ENCODE assay signal across 8 mouse cellular contexts in genomic region chr9:107986376-107986775, GRCm38 (mm10). TPM values are rescaled to one million over a fixed set of nuclear protein-coding genes. Genes with fewer than 3 reads are reported as not detected.
DNase-seq lines count a peak whose midpoint lies in the region; ATAC-seq and TF ChIP-seq lines count a peak whose summit lies in the region.

No protein-coding gene starts in this region.

- 0 out of 2 replicates have a peak, but pooled peaks have one; percentile 11 for ATAC-seq in heart, embryonic 16.5 days (replicated peaks; ENCODE audit: extremely low read depth, insufficient read depth, low FRiP score)
- ATAC-seq in liver, postnatal 0 days = peak; percentile 11; the same call in 1 of the 2 replicates
- peak; percentile 80 for ATAC-seq in neural tube, embryonic 13.5 days (ENCODE audit: low read depth)

- TF ChIP-seq EP300 in liver, postnatal 0 days (IDR thresholded peaks at IDR 0.05; ENCODE audit: low read depth) = no peak

- no peaks in the 10 kb centered on the region for H3K9me3 ChIP-seq in forebrain, embryonic 10.5 days
- H3K9me3 ChIP-seq in heart, embryonic 16.5 days (replicated peaks; ENCODE audit: control insufficient read depth, low read length) = no peaks in the 10 kb centered on the region
- H3K9me3 ChIP-seq in liver, postnatal 0 days (ENCODE audit: low read length) = no peaks in the 10 kb centered on the region
- no peaks in the 10 kb centered on the region for H3K9me3 ChIP-seq in neural tube, embryonic 13.5 days

- H3K36me3 ChIP-seq in forebrain, embryonic 10.5 days (replicated peaks) = no peaks in the 10 kb centered on the region
- no peaks in the 10 kb centered on the region for H3K36me3 ChIP-seq in heart, embryonic 16.5 days (ENCODE audit: control insufficient read depth, insufficient read depth)
- H3K36me3 ChIP-seq in liver, postnatal 0 days (replicated peaks; ENCODE audit: insufficient read depth, low read length) = peaks cover 25% of the 10 kb centered on the region
- no peaks in the 10 kb centered on the region for H3K36me3 ChIP-seq in neural tube, embryonic 13.5 days

- H3K4me1 ChIP-seq in forebrain, embryonic 10.5 days = peaks cover 63% of the 10 kb centered on the region
- H3K4me1 ChIP-seq in heart, embryonic 16.5 days (ENCODE audit: control insufficient read depth, insufficient read depth, low read length) = peaks cover 40% of the 10 kb centered on the region
- H3K4me1 ChIP-seq in liver, postnatal 0 days (ENCODE audit: insufficient read depth) = peaks cover 40% of the 10 kb centered on the region
- H3K4me1 ChIP-seq in neural tube, embryonic 13.5 days (replicated peaks) = peaks cover 40% of the 10 kb centered on the region

- DNase-seq in CD4-positive, CD25-positive, alpha-beta regulatory T cell, adult 2 months (ENCODE audit: low read depth, low spot score) = peak; percentile 83
- peak; percentile 89 for DNase-seq in brain, adult 2 months (ENCODE audit: low read depth, low spot score)
- DNase-seq in forebrain, embryonic 10.5 days (ENCODE audit: extremely low spot score, low spot score) = peak; percentile 82
- DNase-seq in kidney, postnatal 25 days = peak; percentile 86 to 87
- peak; percentile 85 for DNase-seq in liver, postnatal 0 days
- DNase-seq in testis, postnatal 10 days (ENCODE audit: low spot score) = peak; percentile 84

- H3K4me2 ChIP-seq in heart, embryonic 16.5 days (ENCODE audit: low read depth, low read length) = peak overlapping the region; percentile 88
- H3K4me2 ChIP-seq in liver, postnatal 0 days (ENCODE audit: low read depth, low read length) = peak overlapping the region; percentile 87
- H3K4me2 ChIP-seq in neural tube, embryonic 13.5 days = peak overlapping the region; percentile 82

- peak overlapping the region; percentile 88 for H3K27ac ChIP-seq in forebrain, embryonic 10.5 days
- peak overlapping the region; percentile 99 for H3K27ac ChIP-seq in heart, embryonic 16.5 days (ENCODE audit: low read length)
- peak overlapping the region; percentile 95 for H3K27ac ChIP-seq in liver, postnatal 0 days (ENCODE audit: low read depth)
- H3K27ac ChIP-seq in neural tube, embryonic 13.5 days (replicated peaks) = peak overlapping the region; percentile 38

- H3K9ac ChIP-seq in heart, embryonic 16.5 days (ENCODE audit: low read length) = peak overlapping the region; percentile 81
- peak overlapping the region; percentile 83; the same call in 1 of the 2 replicates for H3K9ac ChIP-seq in liver, postnatal 0 days (replicated peaks)
- no peak overlapping the region for H3K9ac ChIP-seq in neural tube, embryonic 13.5 days

- TF ChIP-seq CTCF in liver, postnatal 0 days (IDR thresholded peaks at IDR 0.05; ENCODE audit: low read depth) = peak; percentile 93

- H3K27me3 ChIP-seq in forebrain, embryonic 10.5 days (ENCODE audit: poor library complexity, severe bottlenecking) = peaks cover 35% of the 10 kb centered on the region
- no peaks in the 10 kb centered on the region for H3K27me3 ChIP-seq in heart, embryonic 16.5 days (ENCODE audit: control insufficient read depth, insufficient read depth, low read length)
- no peaks in the 10 kb centered on the region for H3K27me3 ChIP-seq in liver, postnatal 0 days (ENCODE audit: insufficient read depth, low read length)
- peaks cover 31% of the 10 kb centered on the region for H3K27me3 ChIP-seq in neural tube, embryonic 13.5 days

- H3K4me3 ChIP-seq in forebrain, embryonic 10.5 days = peak overlapping the region; percentile 73
- H3K4me3 ChIP-seq in heart, embryonic 16.5 days (ENCODE audit: low read length) = peak overlapping the region; percentile 83
- peak overlapping the region; percentile 63 for H3K4me3 ChIP-seq in liver, postnatal 0 days (ENCODE audit: low read depth, low read length)
- peak overlapping the region; percentile 67 for H3K4me3 ChIP-seq in neural tube, embryonic 13.5 days

- WGBS in forebrain, embryonic 10.5 days = 4% methylated on average over 18 of the region's 18 CpGs
- 1% methylated on average over 18 of the region's 18 CpGs for WGBS in heart, embryonic 16.5 days
- 1% methylated on average over 18 of the region's 18 CpGs for WGBS in liver, postnatal 0 days (ENCODE audit: insufficient replicate concordance)
- WGBS in neural tube, embryonic 13.5 days = 6% methylated on average over 18 of the region's 18 CpGs

RNA-seq across cellular contexts. Expression of gene Inka1, which starts 0.7 kb away (rescaled TPM):
- polyA plus RNA-seq in forebrain, embryonic 10.5 days (2016; fragmentation: Nextera tagmentation; extraction: Ambion mirVana) = 35.0 TPM in 2 replicates
- polyA plus RNA-seq in heart, embryonic 16.5 days (2015; fragmentation: Nextera tagmentation; extraction: Ambion mirVana) = 40.9 and 44.0 TPM in 2 replicates
- 28.5 and 30.6 TPM in 2 replicates for polyA plus RNA-seq in liver, postnatal 0 days (2015; fragmentation: Nextera tagmentation; extraction: Ambion mirVana)
- polyA plus RNA-seq in neural tube, embryonic 13.5 days (2015; fragmentation: Nextera tagmentation; extraction: Ambion mirVana) = 28.8 and 30.7 TPM in 2 replicates

RNA-seq across cellular contexts. Expression of gene Gm20661, which starts 3.5 kb away (rescaled TPM):
- polyA plus RNA-seq in forebrain, embryonic 10.5 days (2016; fragmentation: Nextera tagmentation; extraction: Ambion mirVana) = 0.92 and 1.4 TPM in 2 replicates
- 2.6 and 3.0 TPM in 2 replicates for polyA plus RNA-seq in heart, embryonic 16.5 days (2015; fragmentation: Nextera tagmentation; extraction: Ambion mirVana)
- 0.12 and 0.31 TPM in 2 replicates for polyA plus RNA-seq in liver, postnatal 0 days (2015; fragmentation: Nextera tagmentation; extraction: Ambion mirVana)
- 2.0 and 2.2 TPM in 2 replicates for polyA plus RNA-seq in neural tube, embryonic 13.5 days (2015; fragmentation: Nextera tagmentation; extraction: Ambion mirVana)

RNA-seq across cellular contexts. Expression of gene Cdhr4, which starts 5.9 kb away (rescaled TPM):
- polyA plus RNA-seq in forebrain, embryonic 10.5 days (2016; fragmentation: Nextera tagmentation; extraction: Ambion mirVana) = 1.7 and 2.7 TPM in 2 replicates
- 4.6 TPM in 2 replicates for polyA plus RNA-seq in heart, embryonic 16.5 days (2015; fragmentation: Nextera tagmentation; extraction: Ambion mirVana)
- polyA plus RNA-seq in liver, postnatal 0 days (2015; fragmentation: Nextera tagmentation; extraction: Ambion mirVana) = 0.75 and 1.1 TPM in 2 replicates
- 2.6 and 3.4 TPM in 2 replicates for polyA plus RNA-seq in neural tube, embryonic 13.5 days (2015; fragmentation: Nextera tagmentation; extraction: Ambion mirVana)

RNA-seq across cellular contexts. Expression of gene Gm20662, which starts 9.8 kb away (rescaled TPM):
- polyA plus RNA-seq in forebrain, embryonic 10.5 days (2016; fragmentation: Nextera tagmentation; extraction: Ambion mirVana) = not detected in 2 replicates
- 0.36 and 0.76 TPM in 2 replicates for polyA plus RNA-seq in heart, embryonic 16.5 days (2015; fragmentation: Nextera tagmentation; extraction: Ambion mirVana)
- 0.07 TPM in 1 of 2 replicates, not detected in the other for polyA plus RNA-seq in liver, postnatal 0 days (2015; fragmentation: Nextera tagmentation; extraction: Ambion mirVana)
- 1.4 TPM in 1 of 2 replicates, not detected in the other for polyA plus RNA-seq in neural tube, embryonic 13.5 days (2015; fragmentation: Nextera tagmentation; extraction: Ambion mirVana)

RNA-seq across cellular contexts. Expression of gene Uba7, which starts 11.1 kb away (rescaled TPM):
- polyA plus RNA-seq in forebrain, embryonic 10.5 days (2016; fragmentation: Nextera tagmentation; extraction: Ambion mirVana) = 6.8 and 10.0 TPM in 2 replicates
- 24.1 and 24.2 TPM in 2 replicates for polyA plus RNA-seq in heart, embryonic 16.5 days (2015; fragmentation: Nextera tagmentation; extraction: Ambion mirVana)
- 32.0 and 33.2 TPM in 2 replicates for polyA plus RNA-seq in liver, postnatal 0 days (2015; fragmentation: Nextera tagmentation; extraction: Ambion mirVana)
- polyA plus RNA-seq in neural tube, embryonic 13.5 days (2015; fragmentation: Nextera tagmentation; extraction: Ambion mirVana) = 7.6 and 9.3 TPM in 2 replicates

Comparison
In these comparisons a context has a peak if more than half of its experiments do, and no peak if none do; other contexts are left out.
1. Peak in every context shown above with its lines: DNase-seq, ATAC-seq, H3K4me3 ChIP-seq and H3K27ac ChIP-seq.
2. H3K27ac ChIP-seq: peak in every context shown above with its lines; median percentile 99 in heart, embryonic 16.5 days; 95 in liver, postnatal 0 days; 88 in forebrain, embryonic 10.5 days; 38 in neural tube, embryonic 13.5 days.
3. ATAC-seq: peak in every context shown above with its lines; median percentile 80 in neural tube, embryonic 13.5 days; 11 in heart, embryonic 16.5 days; 11 in liver, postnatal 0 days.